Mouse (Mus musculus): ENCODE results near the gene Cep41. TPM values are rescaled to one million over a fixed set of nuclear protein-coding genes. Genes with fewer than 3 reads are reported as not detected.

Cep41 gene
- polyA plus RNA-seq, 1 experiment from 2014 or later: 55.4 TPM

GRCm38 (mm10) chr6:30703977-30704602, 10.5 kb upstream of the Cep41 start:
- no peaks in the 10 kb centered on the region for H3K36me3 ChIP-seq
- no peak overlapping the region for H3K9ac ChIP-seq
- peak overlapping the region; percentile 75 for H3K27ac ChIP-seq
- 72% methylated on average over 9 of the region's 9 CpGs for WGBS
- ATAC-seq (ENCODE audit: low FRiP score, low read depth): peak; percentile 90
- H3K4me3 ChIP-seq: no peak overlapping the region
- H3K4me2 ChIP-seq (replicated peaks): no peak overlapping the region
- no peaks in the 10 kb centered on the region for H3K9me3 ChIP-seq
- H3K27me3 ChIP-seq: no peaks in the 10 kb centered on the region
- peaks cover 31% of the 10 kb centered on the region for H3K4me1 ChIP-seq

- no peak for ATAC-seq (ENCODE audit: low FRiP score, low read depth)
- Histone ChIP-seq H3K27me3 (no peaks in the 10 kb centered on the region), H3K4me2 (replicated peaks) (no peak overlapping the region; the same call in 1 of the 2 replicates), H3K9me3 (no peaks in the 10 kb centered on the region), H3K9ac (no peak overlapping the region), H3K36me3 (no peaks in the 10 kb centered on the region), H3K4me1 (peaks cover 27% of the 10 kb centered on the region), H3K4me3 (no peak overlapping the region), H3K27ac (peak overlapping the region; percentile 23; the same call in 1 of the 2 replicates)
- WGBS: 67% methylated on average over 6 of the region's 6 CpGs
These were observed 9.9 kb upstream of the Cep41 start for GRCm38 (mm10) chr6:30703476-30703875.

- peak; percentile 37; the same call in 1 of the 2 replicates for ATAC-seq (ENCODE audit: low FRiP score, low read depth)
These were observed 9.3 kb upstream of the Cep41 start for GRCm38 (mm10) chr6:30702881-30703280.

GRCm38 (mm10) chr6:30700182-30700581, 6.6 kb upstream of the Cep41 start:
- no peak overlapping the region for H3K4me2 ChIP-seq (replicated peaks)
- H3K36me3 ChIP-seq: no peaks in the 10 kb centered on the region
- H3K9ac ChIP-seq: no peak overlapping the region
- H3K27ac ChIP-seq: peak overlapping the region; percentile 75
- no peaks in the 10 kb centered on the region for H3K9me3 ChIP-seq
- H3K27me3 ChIP-seq: no peaks in the 10 kb centered on the region
- no peak for ATAC-seq (ENCODE audit: low FRiP score, low read depth)
- H3K4me3 ChIP-seq: no peak overlapping the region
- 36% methylated on average over 6 of the region's 6 CpGs for WGBS
- H3K4me1 ChIP-seq: peaks cover 27% of the 10 kb centered on the region

More at GRCm38 (mm10) chr6:30702881-30703280, 9.3 kb upstream of the Cep41 start:
- no peak overlapping the region for H3K4me3 ChIP-seq
- WGBS: 23% methylated on average over 6 of the region's 6 CpGs
- H3K36me3 ChIP-seq: no peaks in the 10 kb centered on the region
- H3K27me3 ChIP-seq: no peaks in the 10 kb centered on the region
- H3K9ac ChIP-seq: no peak overlapping the region
- H3K4me2 ChIP-seq (replicated peaks): no peak overlapping the region
- H3K27ac ChIP-seq: 0 out of 2 replicates have a peak overlapping the region, but pooled peaks have one; percentile 23
- H3K4me1 ChIP-seq: peaks cover 27% of the 10 kb centered on the region
- H3K9me3 ChIP-seq: no peaks in the 10 kb centered on the region

GRCm38 (mm10) chr6:30698036-30698435, 4.5 kb upstream of the Cep41 start:
- no peak for ATAC-seq (ENCODE audit: low FRiP score, low read depth)
- H3K4me3 ChIP-seq: no peak overlapping the region
- H3K36me3 ChIP-seq: no peaks in the 10 kb centered on the region
- no peak overlapping the region for H3K4me2 ChIP-seq (replicated peaks)
- no peaks in the 10 kb centered on the region for H3K27me3 ChIP-seq
- no peaks in the 10 kb centered on the region for H3K9me3 ChIP-seq
- peak overlapping the region; percentile 53; the same call in 1 of the 2 replicates for H3K27ac ChIP-seq
- H3K4me1 ChIP-seq: peaks cover 22% of the 10 kb centered on the region
- no peak overlapping the region for H3K9ac ChIP-seq
- 82% methylated on average over 4 of the region's 4 CpGs for whole genome bisulfite sequencing

GRCm38 (mm10) chr6:30697464-30697863, 3.9 kb upstream of the Cep41 start:
- ATAC-seq (ENCODE audit: low FRiP score, low read depth): no peak
- 47% methylated on average over 5 of the region's 5 CpGs for WGBS
- Histone ChIP-seq H3K36me3 (no peaks in the 10 kb centered on the region), H3K4me1 (peaks cover 25% of the 10 kb centered on the region), H3K4me3 (no peak overlapping the region), H3K4me2 (replicated peaks) (no peak overlapping the region), H3K27ac (peak overlapping the region; percentile 53; the same call in 1 of the 2 replicates), H3K27me3 (no peaks in the 10 kb centered on the region), H3K9ac (no peak overlapping the region), H3K9me3 (no peaks in the 10 kb centered on the region)

GRCm38 (mm10) chr6:30695124-30695523, 1.6 kb upstream of the Cep41 start:
- Histone ChIP-seq H3K9me3 (no peaks in the 10 kb centered on the region), H3K9ac (no peak overlapping the region), H3K4me1 (peaks cover 20% of the 10 kb centered on the region), H3K27me3 (no peaks in the 10 kb centered on the region), H3K4me3 (no peak overlapping the region), H3K36me3 (no peaks in the 10 kb centered on the region), H3K27ac (peak overlapping the region; percentile 94; the same call in 1 of the 2 replicates), H3K4me2 (replicated peaks) (no peak overlapping the region)
- 87% methylated on average over 8 of the region's 8 CpGs for WGBS
- ATAC-seq (ENCODE audit: low FRiP score, low read depth): no peak

- Histone ChIP-seq H3K4me3 (peak overlapping the region; percentile 51), H3K4me2 (replicated peaks) (peak overlapping the region; percentile 63), H3K27ac (peak overlapping the region; percentile 94), H3K9ac (0 out of 2 replicates have a peak overlapping the region, but pooled peaks have one; percentile 39), H3K4me1 (peaks cover 15% of the 10 kb centered on the region), H3K9me3 (no peaks in the 10 kb centered on the region), H3K27me3 (no peaks in the 10 kb centered on the region), H3K36me3 (no peaks in the 10 kb centered on the region)
- no peak for ATAC-seq (ENCODE audit: low FRiP score, low read depth)
- WGBS: 27% methylated on average over 6 of the region's 6 CpGs
These were observed 660 bp upstream of the Cep41 start for GRCm38 (mm10) chr6:30694209-30694608.

GRCm38 (mm10) chr6:30692826-30693225, 723 bp downstream of the Cep41 start:
- Histone ChIP-seq H3K9me3 (no peaks in the 10 kb centered on the region), H3K27me3 (no peaks in the 10 kb centered on the region), H3K27ac (peak overlapping the region; percentile 94), H3K4me2 (replicated peaks) (peak overlapping the region; percentile 63), H3K36me3 (no peaks in the 10 kb centered on the region), H3K4me1 (peaks cover 15% of the 10 kb centered on the region), H3K4me3 (peak overlapping the region; percentile 51), H3K9ac (peak overlapping the region; percentile 60)
- WGBS: 73% methylated on average over 5 of the region's 5 CpGs
- peak; percentile 1; the same call in 1 of the 2 replicates for ATAC-seq (ENCODE audit: low FRiP score, low read depth)

GRCm38 (mm10) chr6:30687198-30687597, 6.4 kb downstream of the Cep41 start:
- no peaks in the 10 kb centered on the region for H3K9me3 ChIP-seq
- H3K36me3 ChIP-seq: 0 out of 2 replicates have a peak, but pooled peaks cover 3% of the 10 kb centered on the region
- H3K27me3 ChIP-seq: no peaks in the 10 kb centered on the region
- H3K4me1 ChIP-seq: peaks cover 17% of the 10 kb centered on the region
- H3K27ac ChIP-seq: no peak overlapping the region
- ATAC-seq (ENCODE audit: low FRiP score, low read depth): no peak
- no peak overlapping the region for H3K4me3 ChIP-seq
- WGBS: 85% methylated on average over 7 of the region's 7 CpGs
- H3K4me2 ChIP-seq (replicated peaks): no peak overlapping the region
- no peak overlapping the region for H3K9ac ChIP-seq

GRCm38 (mm10) chr6:30684570-30684969, 9.0 kb downstream of the Cep41 start:
- Histone ChIP-seq H3K4me3 (no peak overlapping the region), H3K36me3 (peaks cover 3% of the 10 kb centered on the region; the same call in 1 of the 2 replicates), H3K9ac (no peak overlapping the region), H3K27ac (no peak overlapping the region), H3K4me2 (replicated peaks) (no peak overlapping the region), H3K27me3 (no peaks in the 10 kb centered on the region), H3K4me1 (peaks cover 41% of the 10 kb centered on the region), H3K9me3 (no peaks in the 10 kb centered on the region)
- 73% methylated on average over 1 of the region's 1 CpGs for WGBS
- no peak for ATAC-seq (ENCODE audit: low FRiP score, low read depth)

- Histone ChIP-seq H3K4me3 (no peak overlapping the region), H3K27ac (peak overlapping the region; percentile 97), H3K9me3 (no peaks in the 10 kb centered on the region), H3K27me3 (no peaks in the 10 kb centered on the region), H3K4me2 (replicated peaks) (peak overlapping the region; percentile 39), H3K4me1 (peaks cover 53% of the 10 kb centered on the region), H3K9ac (peak overlapping the region; percentile 39; the same call in 1 of the 2 replicates), H3K36me3 (peaks cover 3% of the 10 kb centered on the region)
- WGBS: 30% methylated on average over 13 of the region's 13 CpGs
- peak; percentile 88 for ATAC-seq (ENCODE audit: low FRiP score, low read depth)
These were observed 11.3 kb downstream of the Cep41 start for GRCm38 (mm10) chr6:30681935-30682900.
